Mouse (Mus musculus) gastrocnemius, postnatal 14 days (tissue): ENCODE results near the gene Traip. TPM values are rescaled to one million over a fixed set of nuclear protein-coding genes. Genes with fewer than 3 reads are reported as not detected.
"Not testable (repeated sequence)": the region's sequence is repeated elsewhere in the genome, so short reads cannot be mapped to it uniquely, and the experiment has no call there.

Source experiments
- DNase-seq: peaks from one replicate; pipeline ENCODE4 v3.0.0; 2021; ENCODE audit warnings: mixed read lengths
- intact Hi-C: fragments of 180-260 bp; cut with DNase I; formaldehyde crosslinking; loops from one replicate; pipeline ENCODE4 v1.15.1; 2025; ENCODE audit warnings: low total_unique reads
- total RNA-seq, 2 experiments: library from RNA; stranded (reverse); gene quantifications; 2 replicates each; pipeline ENCODE4 v1.2.3; 2021

Gene Traip
- total RNA-seq, 2 experiments from 2014 or later: 0.97 to 1.1 TPM

- intact Hi-C loops: no loop called here
- DNase-seq: no peak
Measured at GRCm38 (mm10) chr9:107987950-107988349, 38.0 kb downstream of the Traip start.

- DNase-seq: no peak
- intact Hi-C loops: no loop called here
Measured at GRCm38 (mm10) chr9:107992197-107992596, 42.3 kb downstream of the Traip start, which contains the start of gene Cdhr4. Cdhr4 (plus strand) TSS chr9:107992497.

- intact Hi-C loops: no loop called here
- no peak for DNase-seq
Measured at GRCm38 (mm10) chr9:107993013-107993412, 43.1 kb downstream of the Traip start.

- DNase-seq: no peak
- intact Hi-C loops: no loop called here
Measured at GRCm38 (mm10) chr9:107994464-107994863, 44.5 kb downstream of the Traip start.

- intact Hi-C loops: no loop called here
- DNase-seq: no peak
Measured at GRCm38 (mm10) chr9:107995513-107995912, 45.6 kb downstream of the Traip start.

- intact Hi-C loops: no loop called here
- no peak for DNase-seq
Measured at GRCm38 (mm10) chr9:107996049-107996448, 46.1 kb downstream of the Traip start, which contains the start of gene Gm20662. Gm20662 (plus strand) TSS chr9:107996349.

GRCm38 (mm10) chr9:108001922-108002770, 52.2 kb downstream of the Traip start, which contains the start of gene Ip6k1:
Ip6k1 (plus strand) TSS chr9:108002501.
- intact Hi-C loops: no loop called here
- DNase-seq: peak; percentile 100

- peak; percentile 56 for DNase-seq
- intact Hi-C loops: no loop called here
Measured at GRCm38 (mm10) chr9:108002778-108003530, 53.0 kb downstream of the Traip start.

- intact Hi-C loops: no loop called here
- DNase-seq: no peak
Measured at GRCm38 (mm10) chr9:108003531-108003890, 53.6 kb downstream of the Traip start.

GRCm38 (mm10) chr9:108008041-108008440, 58.1 kb downstream of the Traip start:
- intact Hi-C loops: no loop called here
- DNase-seq: no peak

- intact Hi-C loops: no loop called here
Measured at GRCm38 (mm10) chr9:108010385-108010784, 60.4 kb downstream of the Traip start.

GRCm38 (mm10) chr9:108013577-108013976, 63.6 kb downstream of the Traip start:
- DNase-seq, intact Hi-C loops: not testable (repeated sequence)

More at GRCm38 (mm10) chr9:108010385-108010784, 60.4 kb downstream of the Traip start:
- DNase-seq: no peak

GRCm38 (mm10) chr9:108017127-108017526, 67.2 kb downstream of the Traip start:
- DNase-seq: no peak
- intact Hi-C loops: no loop called here

- intact Hi-C loops: no loop called here
- DNase-seq: no peak
Measured at GRCm38 (mm10) chr9:108020741-108021140, 70.8 kb downstream of the Traip start.

Other genes starting within 250 kb of the Traip start
- 10 to 100 TPM in 1 of 2 experiments, 1 to 10 TPM in 1; 8.4 to 10.6 TPM for gene Sema3f, start 239.7 kb upstream of the Traip start, total RNA-seq
- gene Rbm5, start 179.1 kb upstream of the Traip start, total RNA-seq: 10 to 100 TPM; 30.9 to 40.5 TPM
- gene Rbm6, start 76.9 kb upstream of the Traip start, total RNA-seq: 10 to 100 TPM; 18.0 to 19.7 TPM
- 1 to 10 TPM; 5.9 to 6.7 TPM for gene Mon1a, start 62.0 kb upstream of the Traip start, total RNA-seq
- 1 to 10 TPM; 1.2 to 1.8 TPM for gene Mst1r, start 43.3 kb upstream of the Traip start, total RNA-seq
- gene Actl11, start 21.7 kb upstream of the Traip start, total RNA-seq: not detected
- under 1 TPM; 0.16 to 0.24 TPM for gene Camkv, start 14.5 kb upstream of the Traip start, total RNA-seq
- gene Uba7, start 25.4 kb downstream of the Traip start, total RNA-seq: 1 to 10 TPM; 2.6 to 4.0 TPM
- under 1 TPM in 1 of 2 experiments, not detected in 1; 0.33 TPM for gene Gm20661, start 32.9 kb downstream of the Traip start, total RNA-seq
- gene Inka1, start 35.7 kb downstream of the Traip start, total RNA-seq: 1 to 10 TPM; 6.0 to 7.6 TPM
- gene Cdhr4, start 42.4 kb downstream of the Traip start, total RNA-seq: 1 to 10 TPM in 1 of 2 experiments, under 1 TPM in 1; 0.68 to 1.1 TPM
- not detected for gene Gm20662, start 46.2 kb downstream of the Traip start, total RNA-seq
- gene Ip6k1, start 52.4 kb downstream of the Traip start, total RNA-seq: 10 to 100 TPM; 26.3 to 28.8 TPM
- 1 to 10 TPM; 4.7 to 8.3 TPM for gene Gmppb, start 99.1 kb downstream of the Traip start, total RNA-seq
- gene Amigo3, start 103.0 kb downstream of the Traip start, total RNA-seq: 1 to 10 TPM; 1.0 to 2.4 TPM
- not detected for gene Mst1, start 130.3 kb downstream of the Traip start, total RNA-seq
- gene Rnf123, start 133.2 kb downstream of the Traip start, total RNA-seq: 100 to 1,000 TPM; 154 to 161 TPM
- gene Apeh, start 144.5 kb downstream of the Traip start, total RNA-seq: 10 to 100 TPM; 37.9 to 38.3 TPM
- gene Bsn, start 240.2 kb downstream of the Traip start, total RNA-seq: under 1 TPM; 0.11 to 0.29 TPM